Mouse (Mus musculus) thymus, adult 2 months (tissue): ENCODE results near the gene Hoxd4.

Experiments
- CTCF ChIP-seq: fragments of 200-500 bp; IDR thresholded peaks from 2 replicates; pipeline ENCODE4 v1.5.1; 2012; ENCODE audit warnings: mild to moderate bottlenecking, control low read depth, low read length, moderate library complexity, borderline replicate concordance; ENCODE audit not compliant: control insufficient read depth, poor library complexity, insufficient read depth; ENCODE audit errors: extremely low read depth
- POLR2A ChIP-seq: fragments of 200-500 bp; IDR thresholded peaks from 2 replicates; pipeline ENCODE4 v1.6.1; 2012; ENCODE audit warnings: mild to moderate bottlenecking, low read length, control low read depth, moderate library complexity; ENCODE audit not compliant: control insufficient read depth, poor library complexity, insufficient read depth; ENCODE audit errors: extremely low read depth

DNA sequence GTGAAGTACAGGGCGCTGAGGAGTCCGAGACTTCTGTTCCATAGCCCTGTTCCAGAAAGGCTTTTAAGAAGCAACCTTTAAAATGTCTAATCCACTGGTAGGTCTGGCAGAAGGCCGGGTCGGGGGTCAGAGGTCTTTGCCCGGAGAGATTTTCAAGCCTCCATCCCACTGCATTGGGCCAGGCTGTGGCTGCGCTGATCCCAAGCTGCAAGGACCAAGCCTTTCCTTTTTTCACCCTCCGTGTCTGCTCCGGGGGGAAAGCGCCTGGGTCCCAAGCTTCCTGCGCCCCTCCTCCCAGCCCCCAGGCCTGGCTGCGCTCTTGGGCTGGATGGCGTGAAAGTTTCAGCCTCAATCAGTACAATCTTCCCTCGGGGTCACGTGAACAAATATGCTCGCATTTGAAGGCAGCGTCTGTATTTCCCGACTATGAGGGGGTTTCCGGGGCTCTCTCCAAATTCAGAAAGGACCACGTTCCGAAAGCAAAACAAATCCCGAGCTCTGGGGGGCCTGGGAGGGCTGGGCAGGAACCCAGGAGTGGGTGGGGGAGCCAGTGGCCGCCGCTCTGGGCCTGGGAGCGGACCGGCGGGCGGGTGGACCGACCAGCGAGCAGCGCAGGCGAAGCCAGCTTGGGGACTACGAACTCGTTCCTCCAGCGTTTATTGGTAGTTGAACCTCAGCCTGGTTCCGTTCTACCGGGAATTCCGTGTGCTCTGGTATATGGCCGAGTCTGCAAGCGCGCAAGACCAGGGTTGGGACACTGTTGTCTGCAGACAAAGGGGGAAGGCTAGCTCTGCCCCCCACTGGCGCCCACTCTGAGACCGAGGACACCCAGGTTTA is 24.3 kb downstream of the Hoxd4 start:
- TF ChIP-seq CTCF (no peak), POLR2A (no peak)
